Mouse (Mus musculus) right cerebral cortex, postnatal 14 days (tissue): ENCODE measurements around the gene Ovol3.
"Not testable (repeated sequence)": the region's sequence is repeated elsewhere in the genome, so short reads cannot be mapped to it uniquely, and the experiment has no call there.

Experiments
- DNase-seq: peaks from one replicate; pipeline ENCODE4 v3.0.0; 2022

Ovol3 gene

DNA sequence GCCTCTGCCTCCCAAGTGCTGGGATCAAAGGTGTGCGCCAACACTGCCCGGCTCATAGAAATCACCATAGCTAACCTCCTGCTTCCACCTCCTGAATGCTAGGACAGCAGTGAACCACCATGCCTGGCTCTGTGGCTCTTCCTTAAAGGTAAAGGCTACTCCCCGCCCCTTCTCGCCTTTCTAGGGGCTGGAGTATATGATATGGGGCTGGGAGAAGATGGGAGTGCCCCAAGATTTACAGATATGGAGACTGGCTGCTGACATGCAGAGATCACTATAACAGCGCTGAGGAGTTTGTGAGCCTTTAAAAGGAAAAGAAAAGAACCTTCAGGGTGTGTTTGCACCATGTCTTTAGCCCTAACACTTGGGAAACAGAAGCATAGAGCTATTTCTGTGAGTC, 13.3 kb downstream of the Ovol3 start:
- no peak for DNase-seq

DNA sequence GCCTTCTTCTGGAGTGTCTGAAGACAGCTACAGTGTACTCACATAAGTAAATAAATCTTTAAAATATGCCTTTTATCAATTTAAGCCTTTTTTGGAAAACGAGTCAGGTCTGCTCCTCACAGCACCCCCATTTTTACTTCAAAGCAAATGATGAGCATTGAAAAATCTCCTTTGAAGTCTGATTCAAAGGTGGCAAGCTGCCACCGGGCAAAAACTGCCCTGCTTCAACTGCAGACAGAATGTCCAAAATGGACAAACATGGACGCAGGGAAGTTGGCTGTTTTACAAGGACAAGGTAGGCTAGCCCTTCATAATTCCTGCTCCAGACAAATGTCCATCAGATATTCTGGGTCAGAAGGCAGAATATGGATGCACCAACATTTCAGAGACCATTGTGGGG, 14.1 kb downstream of the Ovol3 start:
- no peak for DNase-seq

GRCm38 (mm10) chr7:30220008-30220356, 15.5 kb downstream of the Ovol3 start:
- no peak for DNase-seq

- DNase-seq, result peak; percentile 42
Measured at GRCm38 (mm10) chr7:30219293-30220007, 16.1 kb downstream of the Ovol3 start.

DNA sequence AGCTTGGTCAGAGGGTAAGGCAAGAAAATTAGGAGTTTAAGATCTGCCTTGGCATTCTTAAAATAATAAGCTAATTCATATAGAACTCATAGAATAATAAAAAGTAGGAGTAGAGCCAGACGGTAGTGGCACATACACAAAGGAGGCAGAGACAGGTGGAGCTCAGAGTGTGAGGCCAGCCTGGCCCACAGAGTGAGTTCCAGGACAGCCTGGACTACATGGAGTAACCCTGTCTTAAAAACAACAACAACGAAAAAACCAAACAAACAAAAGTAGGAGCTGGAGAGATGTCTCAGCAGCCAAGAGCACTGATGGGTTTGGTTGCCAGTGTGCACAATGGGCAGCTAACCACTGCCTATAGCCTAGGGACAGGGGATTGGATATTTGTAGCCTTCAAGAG, 18.2 kb downstream of the Ovol3 start:
- no peak for DNase-seq

DNA sequence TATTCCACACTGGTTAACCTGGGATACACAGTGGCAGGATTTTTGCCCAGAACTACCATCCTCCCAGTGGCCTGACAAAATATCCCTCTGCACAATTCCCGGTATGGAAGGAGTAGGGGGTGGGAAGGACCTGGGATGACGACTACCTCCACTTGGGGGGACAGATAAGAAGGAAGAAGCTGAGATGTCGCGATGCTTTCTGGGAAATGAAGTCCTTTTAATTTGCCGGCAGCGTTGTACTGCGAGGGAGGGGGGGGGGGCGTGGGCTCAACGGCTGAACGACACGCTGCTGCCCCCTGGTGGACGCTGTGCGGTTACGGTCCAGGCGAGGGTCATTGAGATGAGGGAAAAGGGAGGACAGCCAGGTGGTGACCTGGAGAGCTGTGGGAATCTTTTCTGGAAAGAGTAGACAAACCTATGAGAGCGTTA, 18.8 kb downstream of the Ovol3 start:
- peak; percentile 81 for DNase-seq

- no peak for DNase-seq
Measured at GRCm38 (mm10) chr7:30215875-30216274, 19.6 kb downstream of the Ovol3 start.

DNA sequence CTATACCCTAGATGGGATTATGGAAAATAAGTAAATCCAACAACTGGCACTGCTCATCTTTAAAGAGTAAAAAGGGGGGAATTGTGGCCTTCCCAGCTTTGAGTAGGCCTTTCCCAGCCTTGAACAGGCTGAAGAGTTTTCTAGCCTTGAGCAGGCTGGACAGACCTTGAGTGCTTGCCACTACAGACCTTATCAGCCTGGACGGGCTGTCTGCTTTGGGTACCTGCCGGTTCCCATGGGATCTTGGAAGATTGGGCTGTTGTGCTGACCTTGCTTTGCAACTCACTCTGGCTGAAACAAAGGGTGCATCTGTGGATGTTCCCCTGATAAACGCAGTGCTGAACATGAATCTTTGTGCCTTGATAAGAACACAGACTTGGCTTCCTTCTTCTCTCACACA, 21.6 kb downstream of the Ovol3 start:
- DNase-seq, result no peak

DNA sequence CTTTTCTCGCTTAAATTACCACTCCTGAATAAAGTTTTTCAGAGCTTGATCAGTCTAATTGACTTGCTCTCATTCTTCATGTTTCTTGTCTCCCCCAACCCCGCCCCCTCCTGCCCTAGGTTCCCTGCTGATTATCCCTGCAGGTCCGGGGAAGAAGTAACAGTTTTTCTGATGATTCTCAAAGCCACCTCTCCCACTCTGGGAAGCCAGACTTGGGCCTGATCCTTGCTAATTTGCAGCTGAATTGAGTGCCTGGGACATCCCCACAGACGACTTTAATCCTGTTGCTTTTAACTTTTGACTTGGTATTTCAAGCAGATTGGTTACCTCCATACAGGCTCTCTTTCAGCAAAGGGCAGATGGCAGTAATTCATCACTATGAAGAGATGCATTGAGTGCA, 24.5 kb downstream of the Ovol3 start:
- no peak for DNase-seq

- not testable (repeated sequence) for DNase-seq
Measured at GRCm38 (mm10) chr7:30206364-30206763, 29.2 kb downstream of the Ovol3 start.

DNA sequence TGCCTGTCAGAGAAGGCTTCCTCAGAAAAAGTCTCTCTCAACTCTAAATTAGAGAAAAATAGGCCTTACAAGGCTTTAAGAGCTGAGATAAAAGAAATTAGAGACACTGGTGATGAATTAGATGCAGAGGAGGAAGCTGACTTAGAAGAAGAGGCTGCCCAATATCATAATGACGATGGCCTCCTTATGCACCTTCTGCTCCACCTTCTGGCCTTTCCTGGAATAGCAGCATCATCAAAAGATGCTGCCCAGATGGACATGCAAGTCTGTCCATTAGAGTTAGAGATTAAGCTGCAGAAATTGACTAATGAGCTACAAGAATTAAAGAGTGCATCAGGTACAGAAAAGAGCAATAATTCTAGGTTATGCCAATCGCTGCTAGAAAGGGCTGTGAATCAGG, 30.1 kb downstream of the Ovol3 start:
- no peak for DNase-seq

DNA sequence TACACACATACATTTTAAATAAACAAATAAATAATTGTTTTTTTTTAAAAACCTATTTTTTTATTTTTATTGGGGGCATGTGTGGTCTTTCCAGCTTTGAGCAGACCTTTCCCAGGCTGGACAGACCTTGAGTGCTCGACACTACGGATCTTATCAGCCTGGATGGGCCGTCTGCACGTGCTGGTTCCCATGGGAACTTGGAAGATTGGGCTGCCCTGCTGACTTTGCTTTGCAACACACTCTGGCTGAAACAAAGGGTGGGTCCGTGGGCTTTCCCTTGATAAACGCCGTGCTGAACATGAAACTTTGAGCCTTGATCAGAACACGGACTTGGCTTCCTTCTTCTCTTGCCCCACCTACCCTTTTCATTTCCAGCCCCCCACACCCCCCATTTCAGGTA, 31.1 kb downstream of the Ovol3 start:
- no peak for DNase-seq

GRCm38 (mm10) chr7:30202895-30203690, 32.4 kb downstream of the Ovol3 start:
- DNase-seq, result no peak

GRCm38 (mm10) chr7:30200661-30201060, 34.9 kb downstream of the Ovol3 start:
- not testable (repeated sequence) for DNase-seq

GRCm38 (mm10) chr7:30200200-30200599, 35.3 kb downstream of the Ovol3 start:
- DNase-seq, result no peak

- no peak for DNase-seq
Measured at GRCm38 (mm10) chr7:30199498-30200139, 35.9 kb downstream of the Ovol3 start.

- no peak for DNase-seq
Measured at GRCm38 (mm10) chr7:30198481-30198971, 37.0 kb downstream of the Ovol3 start, which contains the start of gene Capns1. Gene Capns1, minus strand, starts transcription at chr7:30198811.

DNA sequence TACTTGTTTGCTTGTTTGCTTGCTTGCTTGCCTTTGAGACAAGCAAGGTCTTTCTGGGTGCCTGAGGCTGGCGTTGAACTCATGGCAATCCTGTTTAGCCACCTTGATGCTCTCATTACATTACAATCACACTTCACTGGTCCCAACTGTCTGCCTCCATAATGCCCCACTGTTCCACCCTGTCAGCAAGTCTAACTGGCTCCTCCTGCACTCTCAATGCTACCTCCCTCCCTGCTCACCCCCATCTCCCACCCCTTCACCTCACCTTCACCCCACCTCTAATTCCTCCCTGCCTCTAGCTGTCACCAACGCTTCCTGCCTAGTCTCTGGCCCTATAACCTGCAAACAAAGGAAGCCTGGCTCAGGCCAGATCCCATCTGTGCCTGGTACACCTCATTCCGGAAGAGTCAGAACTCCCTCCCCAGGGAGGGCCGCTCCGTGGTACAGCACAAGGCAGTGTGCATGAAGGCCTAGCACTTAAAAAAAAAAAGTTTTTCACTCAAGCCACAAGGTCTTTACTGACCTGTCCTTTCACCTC, 37.9 kb downstream of the Ovol3 start:
- no peak for DNase-seq

GRCm38 (mm10) chr7:30196171-30196570, 39.4 kb downstream of the Ovol3 start:
- no peak for DNase-seq

- no peak for DNase-seq
Measured at GRCm38 (mm10) chr7:30195461-30195860, 40.1 kb downstream of the Ovol3 start.

DNA sequence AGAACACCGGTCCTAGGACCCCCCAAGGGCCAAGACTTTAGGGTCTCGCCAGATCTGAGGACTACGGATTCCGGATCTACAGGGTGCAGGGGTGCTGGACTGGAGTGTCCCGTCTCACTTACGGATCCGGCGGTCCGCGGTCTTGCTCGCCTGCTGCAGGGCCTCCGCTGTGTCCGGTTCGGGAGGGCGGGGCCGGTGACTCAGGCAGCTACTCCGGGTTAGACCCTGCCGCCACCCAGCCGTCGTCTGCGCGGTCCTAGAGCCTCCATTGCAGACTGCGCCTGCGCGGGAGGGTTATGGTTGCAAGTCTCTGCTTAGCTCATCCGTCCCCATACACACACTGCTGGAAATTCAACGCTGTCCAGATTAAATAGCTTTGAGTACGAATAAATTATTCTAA, 40.6 kb downstream of the Ovol3 start:
- DNase-seq, result peak; percentile 98

- DNase-seq, result peak; percentile 50
Measured at GRCm38 (mm10) chr7:30194101-30194831, 41.3 kb downstream of the Ovol3 start.
